Mouse (Mus musculus) left cerebral cortex, postnatal 14 days (tissue): ENCODE results near the gene Srsf4. TPM values are rescaled to one million over a fixed set of nuclear protein-coding genes. Genes with fewer than 3 reads are reported as not detected.

Experiments used
- DNase-seq, 2 experiments: peaks; one replicate each; pipeline ENCODE4 v3.0.0; 2021 to 2022; ENCODE audit warnings: low spot score in 2 of 2, mixed read lengths in 1 of 2
- intact Hi-C: fragments of 180-260 bp; cut with DNase I; formaldehyde crosslinking; loops from one replicate; pipeline ENCODE4 v1.15.1; 2025
- total RNA-seq, 2 experiments: library from RNA; stranded (reverse); gene quantifications; 2 replicates each; pipeline ENCODE4 v1.2.3; 2021

Srsf4 gene
- total RNA-seq, 2 experiments from 2014 or later = 67.2 to 78.6 TPM

DNA sequence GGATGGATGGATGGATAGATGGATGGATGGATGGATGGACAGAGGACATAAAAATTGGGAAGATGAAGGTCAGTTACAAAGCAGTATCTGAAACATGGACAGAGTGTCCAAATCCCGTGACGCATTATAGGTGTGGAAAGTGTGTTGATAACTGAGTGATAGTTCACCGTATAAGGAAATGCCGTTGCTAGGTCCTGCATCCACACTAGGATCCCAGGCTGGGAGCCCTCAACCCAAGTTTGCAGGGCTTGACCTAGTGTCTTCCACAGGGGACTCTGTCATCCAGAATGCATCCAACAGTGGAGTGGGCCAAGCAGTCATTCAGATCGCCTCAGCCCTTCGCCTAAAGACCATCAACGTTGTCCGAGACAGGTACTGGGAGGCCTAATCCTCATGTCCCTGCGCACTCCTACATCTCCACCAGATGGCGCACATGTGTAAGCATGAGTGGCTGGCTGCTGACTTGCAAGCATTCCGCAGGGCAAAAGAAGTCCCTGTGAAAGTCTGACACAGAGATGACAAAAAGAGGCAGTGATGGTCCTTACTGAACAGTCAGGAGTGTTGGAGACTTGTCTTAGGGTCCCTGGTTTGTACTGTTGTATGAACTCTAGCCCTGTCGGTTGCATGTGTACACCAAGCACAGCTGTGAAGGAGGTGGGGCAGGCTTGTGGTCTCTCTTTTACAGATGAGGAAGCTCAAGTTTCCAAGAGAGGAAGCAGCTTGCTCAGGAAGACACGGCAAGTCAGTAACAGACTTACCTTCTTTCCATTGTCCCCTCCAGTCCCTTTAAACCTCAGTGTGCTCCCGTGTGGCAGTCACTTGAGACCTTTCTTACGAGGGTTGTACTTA is 12.7 kb upstream of the Srsf4 start:
- intact Hi-C loops = loop anchor here (2.0 to 5.0 kb wide), 2 partner anchors 112 to 218 kb away; no protein-coding TSS in a partner anchor
- peak; percentile 88 to 90 for DNase-seq

DNA sequence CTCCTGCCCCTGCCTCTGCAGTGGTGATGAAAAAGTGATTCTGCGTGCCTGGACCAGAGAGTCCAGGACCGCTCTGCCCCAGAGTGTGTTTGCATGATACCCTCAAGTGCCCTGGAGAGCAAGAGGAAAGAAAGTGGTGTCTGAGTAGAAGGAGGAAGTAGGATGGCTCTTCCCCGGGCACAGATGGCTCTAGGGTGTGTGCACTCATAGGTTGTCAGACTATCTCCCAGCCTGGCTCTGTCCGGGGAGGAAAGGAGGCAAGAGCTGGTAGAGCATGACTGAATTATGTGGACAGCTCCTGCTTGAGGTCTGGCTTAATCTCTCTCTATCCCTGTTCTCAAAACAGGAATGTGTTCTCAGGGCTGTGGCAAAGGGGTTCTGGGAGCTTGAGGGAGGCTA is 12.1 kb upstream of the Srsf4 start:
- intact Hi-C loops = loop anchor here (2.0 to 5.0 kb wide), 2 partner anchors 111 to 217 kb away; no protein-coding TSS in a partner anchor
- DNase-seq = no peak

DNA sequence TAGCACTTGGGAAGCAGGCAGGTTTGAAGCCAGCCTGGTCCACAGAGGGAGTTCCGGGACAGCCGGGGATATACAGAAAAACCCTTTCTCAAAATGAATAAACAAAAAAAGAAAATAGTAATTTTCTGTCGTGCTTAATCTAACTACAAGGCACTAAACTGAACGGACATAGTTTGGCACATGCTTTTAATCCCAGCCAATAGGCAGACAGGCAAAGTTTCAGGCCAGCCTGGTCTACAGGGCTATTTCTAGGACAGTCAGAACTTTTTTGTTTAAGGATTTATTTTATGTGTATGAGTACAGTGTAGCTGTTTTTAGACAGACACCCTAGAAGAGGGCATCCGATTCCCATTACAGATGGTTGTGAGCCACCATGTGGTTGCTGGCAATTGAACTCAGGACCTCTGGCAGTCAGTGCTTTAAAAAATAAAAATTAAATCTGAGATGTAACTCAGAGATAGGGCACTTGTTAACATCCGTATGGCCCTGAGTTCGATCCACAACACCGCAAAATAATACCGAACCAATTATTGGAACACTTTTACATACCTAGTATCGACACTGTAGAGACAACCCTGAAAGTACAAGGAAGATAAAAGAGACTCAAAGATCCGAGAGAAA is 635 bp upstream of the Srsf4 start:
- intact Hi-C loops = no loop called here
- DNase-seq = no peak

DNA sequence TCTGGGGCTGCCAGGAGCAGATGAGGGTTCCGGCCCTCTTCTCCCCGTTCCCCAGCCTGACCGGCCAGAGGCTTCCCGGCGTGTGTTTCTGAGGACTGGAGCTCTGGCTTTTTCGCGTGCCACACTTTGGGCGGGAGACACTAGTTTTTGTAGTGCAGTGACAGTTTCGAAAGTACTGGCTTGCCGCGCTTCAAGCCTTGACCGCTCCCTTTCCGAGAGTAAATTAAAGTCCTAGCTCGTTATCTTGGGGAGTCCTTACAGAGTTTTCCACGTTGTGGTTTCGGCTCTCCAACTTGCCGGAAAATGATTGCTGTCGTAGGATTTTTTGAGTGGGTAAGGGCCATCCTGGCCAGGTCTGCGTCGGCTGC is 736 bp downstream of the Srsf4 start:
- intact Hi-C loops = no loop called here

DNA sequence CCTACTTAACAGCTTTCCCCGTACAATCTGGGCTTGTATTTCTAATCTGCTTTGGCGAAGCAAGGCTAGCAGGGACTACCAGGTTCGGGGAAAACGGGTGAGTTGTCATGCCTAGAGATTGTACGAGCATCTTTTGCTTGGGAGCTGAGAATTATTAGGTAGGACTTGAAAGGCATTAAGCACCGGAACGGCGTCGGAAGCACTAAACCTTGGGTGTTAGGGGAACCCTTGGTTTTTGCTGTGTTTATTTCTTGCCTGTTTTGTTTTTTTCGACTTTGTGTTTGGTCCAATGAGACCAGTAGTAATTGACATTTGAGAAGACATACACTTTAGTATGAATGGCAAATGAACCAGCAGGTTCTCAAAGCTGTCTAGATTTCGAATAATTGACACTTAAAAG is 1.1 kb downstream of the Srsf4 start:
- intact Hi-C loops = no loop called here

More for the DNA sequence above, 736 bp downstream of the Srsf4 start:
- DNase-seq = no peak

DNA sequence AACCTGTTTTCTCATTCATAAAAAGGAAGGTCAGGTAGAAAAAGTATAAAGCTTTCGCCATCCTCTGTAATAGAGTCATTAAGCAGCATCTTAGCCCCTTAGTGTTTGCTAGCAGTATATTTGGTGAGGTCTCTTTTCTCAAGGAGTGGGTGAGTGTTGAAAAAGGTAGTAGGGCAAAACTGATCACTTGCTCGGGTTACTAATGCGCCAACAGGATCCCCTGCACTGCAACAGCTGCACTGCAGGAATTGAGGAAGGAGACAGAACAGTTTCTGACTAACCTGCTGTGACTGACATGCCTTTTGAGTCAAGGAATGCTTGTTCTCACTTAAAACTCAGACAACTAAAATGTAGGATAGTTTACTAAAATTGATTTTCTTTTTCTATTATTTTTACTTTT is 1.8 kb downstream of the Srsf4 start:
- DNase-seq = no peak
- intact Hi-C loops = no loop called here

More for the DNA sequence above, 1.1 kb downstream of the Srsf4 start:
- DNase-seq = no peak

DNA sequence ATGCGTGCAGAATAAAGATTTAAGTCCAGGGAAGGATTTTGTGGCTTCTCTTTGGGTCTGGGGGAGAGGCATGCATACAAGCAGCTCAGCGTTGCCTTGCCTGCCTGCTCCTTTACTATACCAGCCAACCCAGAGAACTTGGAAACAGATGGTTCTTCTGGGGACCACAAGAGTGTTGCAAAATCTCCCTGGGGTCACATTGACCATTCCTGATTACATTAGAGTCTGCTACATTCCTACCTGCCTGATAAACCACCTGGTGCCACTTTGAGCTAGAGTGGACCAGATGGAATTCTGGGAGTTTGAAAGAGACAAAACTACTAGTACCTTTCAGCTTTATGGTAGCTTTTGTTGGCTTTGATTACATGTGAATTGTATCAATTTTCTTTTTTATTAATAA is 3.4 kb downstream of the Srsf4 start:
- intact Hi-C loops = no loop called here
- DNase-seq = no peak

DNA sequence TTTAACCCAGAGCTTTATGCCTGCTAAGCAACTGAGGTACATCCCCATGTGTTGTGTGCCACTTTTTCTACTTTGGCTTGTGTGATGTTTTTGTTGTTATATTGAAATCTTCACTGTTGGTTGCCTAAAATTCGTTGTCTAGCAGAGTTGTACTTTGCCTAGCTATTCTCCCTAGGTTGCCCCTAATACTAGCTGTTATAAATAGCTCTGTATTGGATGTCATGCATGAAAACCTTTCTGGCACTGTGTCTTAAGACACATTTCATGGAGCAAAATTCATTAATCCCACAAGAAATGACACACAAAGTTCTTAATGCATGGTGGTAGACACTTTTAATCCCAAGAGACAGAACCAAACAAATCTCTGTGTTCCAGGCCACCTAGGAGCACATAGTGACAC is 6.3 kb downstream of the Srsf4 start:
- no peak for DNase-seq
- intact Hi-C loops = no loop called here

DNA sequence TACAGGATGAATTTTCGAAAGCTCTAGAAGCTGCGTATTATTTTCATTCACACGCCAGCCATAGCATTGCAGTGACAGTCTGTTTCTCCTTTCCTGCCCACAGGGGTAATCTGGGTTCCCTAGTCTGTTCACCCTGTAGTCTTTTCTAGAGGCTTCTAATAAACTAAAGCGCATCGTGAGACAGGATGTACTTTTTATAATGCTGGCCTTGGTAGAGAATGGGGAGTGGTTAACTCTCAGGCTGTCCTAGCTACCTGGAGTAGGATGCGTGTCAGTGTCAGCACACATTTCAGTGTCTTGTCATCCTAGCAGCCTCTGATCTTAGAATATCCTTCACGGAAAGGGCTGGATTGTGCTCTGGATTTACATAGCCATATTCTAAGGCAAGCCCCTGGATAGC is 7.9 kb downstream of the Srsf4 start:
- intact Hi-C loops = no loop called here
- DNase-seq = no peak

DNA sequence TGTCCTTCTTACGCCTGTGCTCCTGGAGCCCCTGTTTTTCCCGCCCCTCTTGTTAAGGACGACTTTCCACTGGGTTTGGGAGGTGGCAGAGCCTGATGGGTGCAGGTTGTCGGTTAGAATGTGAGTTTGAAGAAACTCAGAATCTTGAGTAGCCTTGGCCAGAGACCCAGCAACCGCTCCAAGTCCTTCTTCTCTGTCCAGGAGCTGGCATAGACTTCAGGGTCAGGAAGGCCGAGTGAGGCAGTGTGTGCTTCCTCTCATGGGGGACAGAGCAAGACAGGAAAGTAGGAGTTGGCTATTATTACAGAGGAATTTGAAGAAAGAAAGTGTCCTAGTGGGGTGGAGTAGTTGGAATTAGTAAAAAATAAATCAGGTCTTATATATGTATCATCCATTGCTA is 10.2 kb downstream of the Srsf4 start:
- intact Hi-C loops = no loop called here

DNA sequence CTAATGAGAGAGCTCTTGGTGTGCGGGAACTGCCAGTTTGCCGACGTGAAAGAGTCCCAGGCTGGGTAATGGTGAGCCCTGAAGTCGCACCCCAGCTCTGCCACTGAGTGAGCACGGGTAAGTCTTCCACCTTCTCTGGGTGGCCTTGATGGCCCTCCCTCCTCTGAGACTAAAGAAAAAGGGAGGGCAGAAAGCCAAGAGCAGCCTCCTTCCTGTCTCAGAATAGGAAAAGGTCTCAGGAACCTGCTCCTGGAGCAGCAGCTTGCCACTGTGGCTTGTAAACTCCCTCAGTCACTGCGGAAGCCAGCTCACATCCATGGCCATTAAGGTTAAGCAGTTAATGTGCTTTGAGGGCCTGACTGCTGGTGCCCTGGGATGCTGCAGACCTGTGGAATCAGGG is 12.0 kb downstream of the Srsf4 start:
- no peak for DNase-seq
- intact Hi-C loops = no loop called here

More for the DNA sequence above, 10.2 kb downstream of the Srsf4 start:
- DNase-seq = no peak

DNA sequence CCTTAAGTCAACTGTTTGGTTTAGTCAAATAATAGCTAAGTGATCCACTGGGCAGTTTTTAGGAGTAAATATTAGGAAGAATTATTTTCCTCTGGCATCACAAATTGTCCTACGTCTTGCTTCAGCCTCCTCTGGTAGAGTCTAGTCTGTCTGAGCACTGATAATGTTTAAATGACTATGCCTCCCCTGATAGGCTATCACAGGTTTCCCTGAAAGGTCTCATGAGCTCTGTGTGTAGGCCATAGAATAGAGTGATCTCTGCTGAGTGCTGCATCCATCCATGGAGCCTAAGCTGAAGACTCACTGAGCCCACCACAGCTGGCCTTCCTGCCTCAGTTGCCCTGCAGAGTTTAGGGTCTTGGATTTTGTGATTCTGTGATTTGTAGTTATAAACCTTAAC is 15.1 kb downstream of the Srsf4 start:
- intact Hi-C loops = no loop called here
- DNase-seq = no peak

DNA sequence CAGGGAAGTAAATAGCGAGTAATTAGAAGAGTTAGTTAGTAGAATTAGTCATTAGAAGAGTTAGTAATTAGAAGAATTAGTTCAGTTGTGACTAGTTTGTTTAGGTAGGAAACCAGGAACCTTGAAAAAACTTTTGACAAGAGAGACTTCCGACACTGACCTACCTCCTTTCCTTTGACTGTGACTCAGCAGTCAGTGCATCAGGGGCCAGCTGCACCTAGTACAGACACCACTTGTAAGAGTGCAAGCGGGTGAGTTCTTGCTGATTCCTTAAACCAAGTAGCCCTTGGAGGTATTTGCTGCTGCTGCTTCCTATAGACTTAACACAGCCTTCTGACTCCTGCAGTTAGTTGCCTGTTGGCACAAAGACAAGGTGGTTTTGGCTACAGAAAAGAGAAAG is 17.3 kb downstream of the Srsf4 start:
- no peak for DNase-seq

DNA sequence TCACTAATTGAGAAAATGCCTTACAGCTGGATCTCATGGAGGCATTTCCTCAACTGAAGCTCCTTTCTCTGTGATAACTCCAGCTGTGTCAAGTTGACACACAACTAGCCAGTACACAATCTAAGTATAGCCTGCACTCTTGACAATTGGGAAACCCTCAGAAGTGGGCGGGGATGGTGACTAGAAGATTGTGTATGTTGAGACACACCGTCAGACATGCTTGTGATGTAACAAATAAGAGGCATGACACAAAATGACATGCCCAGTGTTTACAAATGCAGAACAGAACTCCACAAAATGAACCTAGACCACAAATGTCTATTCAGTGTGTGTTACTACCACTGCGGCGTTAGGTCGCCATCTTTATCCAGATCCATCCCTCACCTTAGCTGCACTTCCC is 23.7 kb downstream of the Srsf4 start:
- no peak for DNase-seq
- intact Hi-C loops = no loop called here

More for the DNA sequence above, 17.3 kb downstream of the Srsf4 start:
- intact Hi-C loops = no loop called here

DNA sequence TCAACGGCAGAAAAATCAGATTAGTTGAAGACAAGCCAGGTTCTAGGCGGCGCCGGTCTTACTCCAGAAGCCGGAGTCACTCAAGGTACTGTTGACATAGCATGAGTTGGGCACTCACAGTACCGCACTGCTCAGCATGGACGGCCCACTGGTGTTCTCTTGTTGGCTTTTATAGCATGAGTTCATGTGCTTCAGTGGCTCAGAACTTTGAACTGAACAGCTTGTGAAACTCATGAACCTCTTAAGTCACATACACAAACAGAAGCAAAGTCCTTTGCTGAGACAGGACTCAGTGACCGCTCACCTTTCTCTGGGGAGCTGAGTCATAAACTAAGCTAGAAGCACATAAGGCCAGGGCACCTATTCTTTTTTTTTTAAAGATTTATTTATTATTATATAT is 24.4 kb downstream of the Srsf4 start:
- intact Hi-C loops = no loop called here
- no peak for DNase-seq

DNA sequence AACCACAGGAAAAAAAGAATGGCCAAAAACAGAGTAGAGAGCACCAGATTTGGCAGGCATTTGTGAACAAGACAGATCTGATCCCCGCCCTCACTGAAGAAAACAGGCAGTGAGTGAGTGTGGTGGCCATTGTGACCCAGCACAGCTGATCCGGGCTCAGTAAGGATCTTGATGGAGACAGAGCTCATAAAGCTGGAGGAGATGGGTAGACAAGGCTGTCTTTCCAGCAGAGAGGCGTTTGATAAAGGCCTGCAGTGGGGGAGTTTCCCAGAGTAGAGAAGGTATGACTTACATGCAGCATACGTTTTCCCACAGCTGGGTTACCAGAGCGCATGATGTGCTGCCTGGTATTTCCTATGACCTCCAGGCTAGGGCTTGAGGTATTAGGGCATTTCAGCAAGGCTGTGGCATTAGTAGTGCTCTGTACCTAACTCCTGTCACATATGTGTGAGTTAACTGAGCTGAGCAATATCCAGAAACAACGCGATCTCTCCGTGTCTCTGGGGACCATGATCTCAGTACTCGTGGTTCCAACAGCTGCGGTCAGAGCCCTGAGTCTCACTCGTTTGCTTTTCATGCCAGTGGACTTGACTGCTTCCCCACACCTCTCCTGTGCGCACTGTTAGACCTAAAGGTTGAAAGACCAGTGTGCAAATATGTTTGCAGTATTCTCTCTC is 25.2 kb downstream of the Srsf4 start:
- intact Hi-C loops = no loop called here
- no peak for DNase-seq

DNA sequence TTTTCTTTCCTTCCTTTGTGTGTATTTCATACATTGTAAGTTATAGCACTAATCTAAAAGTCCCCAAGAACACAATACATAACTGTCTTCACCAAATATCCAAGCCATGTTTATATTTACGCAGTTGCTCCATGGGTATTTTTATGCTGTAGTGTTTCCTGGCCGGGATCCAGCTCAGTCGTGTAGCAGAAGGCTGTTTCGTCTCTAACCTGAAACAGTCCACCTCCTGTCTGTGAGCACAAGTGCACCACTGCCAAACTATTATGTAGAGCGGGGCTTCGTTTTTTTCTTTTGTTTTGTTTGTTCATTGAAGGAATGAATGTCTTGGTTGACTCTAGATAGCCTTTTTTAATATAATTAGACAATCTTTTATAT is 25.8 kb downstream of the Srsf4 start:
- intact Hi-C loops = no loop called here
- DNase-seq = no peak

DNA sequence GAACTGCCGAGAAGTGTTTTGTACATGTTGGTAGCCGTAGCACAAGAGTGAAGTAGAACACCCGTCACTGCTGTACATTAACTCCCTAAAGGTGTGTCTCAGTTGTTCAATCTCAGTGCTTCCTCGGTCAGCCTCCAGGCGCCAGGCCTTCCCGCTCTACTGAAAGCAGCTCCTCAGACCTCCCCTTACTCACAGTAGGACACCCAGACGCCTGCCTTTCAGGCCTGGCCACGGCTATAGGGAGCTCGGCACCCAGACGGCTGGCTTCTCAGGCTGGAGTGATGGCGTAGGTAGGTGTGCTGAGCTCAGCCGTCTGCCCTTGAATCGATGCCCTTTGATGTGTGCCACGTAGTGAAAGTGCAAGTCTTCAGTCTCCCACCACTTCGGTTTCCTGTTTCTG is 27.7 kb downstream of the Srsf4 start:
- no peak for DNase-seq
- intact Hi-C loops = no loop called here

DNA sequence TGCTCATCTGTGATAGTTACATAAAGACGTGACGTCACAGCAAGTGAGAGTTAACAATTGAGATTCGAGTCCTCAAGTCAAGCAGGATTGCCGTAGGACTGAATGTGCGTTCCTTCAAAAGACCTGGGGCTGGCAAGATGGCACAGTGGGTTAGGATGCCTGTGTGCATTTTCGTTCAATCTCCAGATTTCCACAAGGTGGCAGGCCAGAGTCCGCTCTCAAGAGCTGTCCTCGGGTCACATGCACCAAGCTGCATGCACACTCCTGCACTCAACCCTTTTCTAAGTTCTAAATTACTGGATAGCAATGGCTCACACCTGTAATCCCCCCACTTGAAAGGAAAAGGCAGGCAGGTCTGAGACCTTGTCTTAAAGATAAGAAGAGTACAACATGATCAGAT is 31.1 kb downstream of the Srsf4 start:
- intact Hi-C loops = no loop called here
- DNase-seq = peak; percentile 61 to 76

DNA sequence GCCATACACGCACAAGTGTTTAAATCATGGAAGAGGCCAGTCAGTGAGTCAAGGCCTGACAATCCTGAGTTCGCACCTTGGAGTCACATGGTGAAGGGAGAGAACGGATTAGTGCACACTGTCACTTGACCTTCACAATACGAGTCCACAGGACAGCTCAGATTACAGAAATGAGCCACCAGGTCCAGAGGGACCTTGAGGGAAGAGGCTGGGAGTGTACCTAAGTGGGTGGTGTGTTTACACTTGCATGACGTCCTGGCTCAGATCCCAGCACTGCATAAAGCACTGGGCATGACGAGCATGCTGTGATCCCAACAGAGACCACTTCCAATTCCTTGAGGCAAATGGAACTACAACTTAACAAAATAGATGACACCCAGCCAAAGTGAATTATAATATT is 33.0 kb downstream of the Srsf4 start:
- intact Hi-C loops = no loop called here
- DNase-seq = no peak

DNA sequence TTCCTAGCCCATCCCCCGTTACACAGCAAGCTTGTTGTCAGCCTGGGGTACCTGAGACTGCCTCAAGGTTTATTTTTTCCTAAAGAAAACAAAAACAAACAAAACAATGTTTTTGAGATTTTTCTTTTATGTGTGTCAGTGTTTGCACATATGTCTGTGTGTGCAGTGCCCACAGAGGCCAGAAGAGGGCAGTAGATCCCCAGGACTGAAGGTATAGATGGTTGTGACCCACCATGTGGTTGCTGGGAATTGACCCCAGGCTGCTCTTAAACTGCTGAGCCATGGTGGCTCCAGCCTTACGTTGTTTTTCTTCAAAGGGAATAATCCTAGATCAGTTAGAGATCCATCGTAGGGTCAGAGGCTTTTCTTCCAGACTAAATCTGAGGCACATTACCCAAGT is 34.5 kb downstream of the Srsf4 start:
- intact Hi-C loops = no loop called here
- no peak for DNase-seq
